In the genomic region with DNA sequence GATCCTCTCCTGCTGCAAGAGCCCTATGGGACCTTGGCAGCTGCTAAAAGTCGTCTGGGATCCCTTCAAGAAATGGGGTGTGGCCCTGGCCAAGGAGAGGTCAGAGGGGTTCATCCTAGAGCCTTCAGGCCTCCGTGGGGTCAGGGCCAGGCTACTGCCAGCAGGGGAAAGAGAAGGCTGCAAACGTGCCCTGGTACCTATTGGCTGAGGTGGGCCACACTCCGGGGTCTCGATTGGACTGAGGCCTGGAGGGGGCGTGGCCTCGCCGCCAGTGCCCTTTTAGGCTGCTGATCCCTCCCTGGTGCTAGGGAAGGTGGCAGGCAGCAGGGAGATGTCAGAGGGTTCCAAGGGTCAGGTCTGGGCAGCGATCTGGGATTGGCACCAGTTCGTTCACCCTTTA, we compare ENCODE assay signal across 7 mouse cellular contexts. TPM values are rescaled to one million over a fixed set of nuclear protein-coding genes. Genes with fewer than 3 reads are reported as not detected.
DNase-seq lines count a peak whose midpoint lies in the region; ATAC-seq lines count a peak whose summit lies in the region.
"Not testable (repeated sequence)": the region's sequence is repeated elsewhere in the genome, so short reads cannot be mapped to it uniquely, and the experiment has no call there.

No protein-coding gene starts in this region.

- not testable (repeated sequence) for H3K27me3 ChIP-seq in forebrain, embryonic 12.5 days; heart, embryonic 13.5 days (replicated peaks); hindbrain, embryonic 15.5 days; limb, embryonic 12.5 days; midbrain, embryonic 13.5 days; neural tube, embryonic 13.5 days

- not testable (repeated sequence) for H3K9me3 ChIP-seq in forebrain, embryonic 12.5 days; heart, embryonic 13.5 days; hindbrain, embryonic 15.5 days; limb, embryonic 12.5 days; midbrain, embryonic 13.5 days; neural tube, embryonic 13.5 days

- peak; percentile 13 for DNase-seq in embryo, embryonic 11 days

- WGBS in forebrain, embryonic 12.5 days, result 5% methylated on average over 6 of the region's 10 CpGs
- 9% methylated on average over 6 of the region's 10 CpGs for WGBS in heart, embryonic 13.5 days
- WGBS in hindbrain, embryonic 15.5 days, result 22% methylated on average over 4 of the region's 10 CpGs
- 6% methylated on average over 10 of the region's 10 CpGs for WGBS in limb, embryonic 12.5 days
- 9% methylated on average over 7 of the region's 10 CpGs for WGBS in midbrain, embryonic 13.5 days
- 6% methylated on average over 7 of the region's 10 CpGs for WGBS in neural tube, embryonic 13.5 days

- H3K4me3 ChIP-seq in forebrain, embryonic 12.5 days (replicated peaks); heart, embryonic 13.5 days; hindbrain, embryonic 15.5 days; limb, embryonic 12.5 days (replicated peaks); midbrain, embryonic 13.5 days (replicated peaks); neural tube, embryonic 13.5 days: not testable (repeated sequence)

- peak; percentile 64 for ATAC-seq in forebrain, embryonic 12.5 days (ENCODE audit: low FRiP score)
- not testable (repeated sequence) for ATAC-seq in heart, embryonic 13.5 days (ENCODE audit: extremely low read depth, insufficient number of reproducible peaks, low FRiP score, low TSS enrichment)
- ATAC-seq in hindbrain, embryonic 15.5 days (ENCODE audit: low FRiP score, low read depth), result peak; percentile 23; the same call in 1 of the 2 replicates
- 0 out of 2 replicates have a peak, but pooled peaks have one; percentile 48 for ATAC-seq in limb, embryonic 12.5 days (ENCODE audit: insufficient number of reproducible peaks, insufficient read depth, low FRiP score, low TSS enrichment, low read depth)
- ATAC-seq in midbrain, embryonic 13.5 days, result peak; percentile 72; the same call in 1 of the 2 replicates
- peak; percentile 83 for ATAC-seq in neural tube, embryonic 13.5 days (ENCODE audit: low read depth)

- not testable (repeated sequence) for H3K9ac ChIP-seq in forebrain, embryonic 12.5 days; heart, embryonic 13.5 days; hindbrain, embryonic 15.5 days; limb, embryonic 12.5 days (replicated peaks); midbrain, embryonic 13.5 days (replicated peaks); neural tube, embryonic 13.5 days

- not testable (repeated sequence) for H3K36me3 ChIP-seq in forebrain, embryonic 12.5 days (replicated peaks); heart, embryonic 13.5 days; hindbrain, embryonic 15.5 days; limb, embryonic 12.5 days; midbrain, embryonic 13.5 days; neural tube, embryonic 13.5 days

- not testable (repeated sequence) for H3K27ac ChIP-seq in forebrain, embryonic 12.5 days; heart, embryonic 13.5 days (replicated peaks); hindbrain, embryonic 15.5 days (replicated peaks); limb, embryonic 12.5 days; midbrain, embryonic 13.5 days; neural tube, embryonic 13.5 days (replicated peaks)

- 0 out of 2 replicates have a peak overlapping the region, but pooled peaks have one; percentile 15 for H3K4me2 ChIP-seq in forebrain, embryonic 12.5 days
- H3K4me2 ChIP-seq in heart, embryonic 13.5 days, result peak overlapping the region; percentile 43
- H3K4me2 ChIP-seq in hindbrain, embryonic 15.5 days, result peak overlapping the region; percentile 27; the same call in 1 of the 2 replicates
- H3K4me2 ChIP-seq in limb, embryonic 12.5 days, result peak overlapping the region; percentile 40
- H3K4me2 ChIP-seq in midbrain, embryonic 13.5 days (replicated peaks), result peak overlapping the region; percentile 26; the same call in 1 of the 2 replicates
- H3K4me2 ChIP-seq in neural tube, embryonic 13.5 days, result peak overlapping the region; percentile 28; the same call in 1 of the 2 replicates

- H3K4me1 ChIP-seq in forebrain, embryonic 12.5 days; heart, embryonic 13.5 days; hindbrain, embryonic 15.5 days (replicated peaks); limb, embryonic 12.5 days (replicated peaks); midbrain, embryonic 13.5 days (replicated peaks); neural tube, embryonic 13.5 days (replicated peaks): not testable (repeated sequence)

RNA-seq across cellular contexts. Expression of gene Raet1d, which starts 20.9 kb away (rescaled TPM):
- polyA plus RNA-seq in forebrain, embryonic 12.5 days (2016; fragmentation: Nextera tagmentation; extraction: Ambion mirVana), result 11.2 and 12.6 TPM in 2 replicates
- 7.2 and 9.1 TPM in 2 replicates for polyA plus RNA-seq in heart, embryonic 13.5 days (2015; fragmentation: Nextera tagmentation; extraction: Ambion mirVana)
- polyA plus RNA-seq in hindbrain, embryonic 15.5 days (2015; fragmentation: Nextera tagmentation; extraction: Ambion mirVana), result 2.1 and 3.6 TPM in 2 replicates
- polyA plus RNA-seq in limb, embryonic 12.5 days (2016; fragmentation: Nextera tagmentation; extraction: Ambion mirVana), result 23.5 and 24.5 TPM in 2 replicates
- polyA plus RNA-seq in midbrain, embryonic 13.5 days (2015; fragmentation: Nextera tagmentation; extraction: Ambion mirVana), result 5.5 and 5.9 TPM in 2 replicates
- 2.6 and 4.4 TPM in 2 replicates for polyA plus RNA-seq in neural tube, embryonic 13.5 days (2015; fragmentation: Nextera tagmentation; extraction: Ambion mirVana)
